Mouse (Mus musculus) kidney, embryonic 15.5 days (tissue): ENCODE results near the gene Ttll5. TPM values are rescaled to one million over a fixed set of nuclear protein-coding genes. Genes with fewer than 3 reads are reported as not detected.
A peak's percentile ranks its signal among the peaks of the same experiment; 100 is the strongest.

ENCODE experiments used
- ATAC-seq: fragments of 200-750 bp; cut with Nextera tagmentation; replicated peaks from 2 replicates; pipeline ENCODE4 v1.8.0; 2017; ENCODE audit warnings: moderate TSS enrichment; ENCODE audit not compliant: low FRiP score
- H3K27ac ChIP-seq: fragments of 300-500 bp; sonication (generic); 2 replicates; pipeline ENCODE4 v1.5.1; 2015; ENCODE audit warnings: mild to moderate bottlenecking, inconsistent platforms
- H3K27me3 ChIP-seq: fragments of 300-500 bp; sonication (generic); 2 replicates; pipeline ENCODE4 v1.6.1; 2015; ENCODE audit warnings: inconsistent platforms
- H3K36me3 ChIP-seq: fragments of 300-500 bp; sonication (generic); 2 replicates; pipeline ENCODE4 v1.6.1; 2015; ENCODE audit warnings: inconsistent platforms
- H3K4me1 ChIP-seq: fragments of 300-500 bp; sonication (generic); 2 replicates; pipeline ENCODE4 v1.6.1; 2015; ENCODE audit warnings: inconsistent platforms
- H3K4me2 ChIP-seq: fragments of 300-500 bp; sonication (generic); 2 replicates; pipeline ENCODE4 v1.6.1; 2015; ENCODE audit warnings: moderate library complexity, mild to moderate bottlenecking, inconsistent platforms
- H3K4me3 ChIP-seq: fragments of 300-500 bp; sonication (generic); replicated peaks from 2 replicates; pipeline ENCODE4 v1.5.1; 2015; ENCODE audit warnings: mild to moderate bottlenecking, inconsistent platforms
- H3K9ac ChIP-seq: fragments of 300-500 bp; sonication (generic); 2 replicates; pipeline ENCODE4 v1.6.1; 2015; ENCODE audit warnings: mild to moderate bottlenecking, inconsistent platforms
- H3K9me3 ChIP-seq: fragments of 300-500 bp; sonication (generic); replicated peaks from 2 replicates; pipeline ENCODE4 v1.6.1; 2016; ENCODE audit warnings: inconsistent platforms
- WGBS: fragments of 180-500 bp; shearing (Covaris S2); methylation state at CpG from one replicate; pipeline ENCODE4 v1.1.7; 2015; ENCODE audit warnings: mixed read lengths; 5-methylcytosine and 5-hydroxymethylcytosine counted together
- polyA plus RNA-seq: library from polyadenylated mRNA; unstranded; fragments of >200 nt; fragmentation: Nextera tagmentation; extraction: Ambion mirVana; gene quantifications from 2 replicates; pipeline ENCODE4 v1.2.1, GENCODE M21; 2015

Ttll5 gene
- polyA plus RNA-seq, 1 experiment from 2014 or later: 13.0 TPM

GRCm38 (mm10) chr12:86001120-86001655 is 176.7 kb downstream of the Ttll5 start:
- no peak overlapping the region for H3K4me3 ChIP-seq
- peak overlapping the region; percentile 35 for H3K4me2 ChIP-seq
- H3K27ac ChIP-seq: peak overlapping the region; percentile 95
- peaks cover 22% of the 10 kb centered on the region for H3K4me1 ChIP-seq
- H3K9ac ChIP-seq: no peak overlapping the region
- 15% methylated on average over 7 of the region's 7 CpGs for WGBS
- peak; percentile 67 for ATAC-seq
- no peaks in the 10 kb centered on the region for H3K27me3 ChIP-seq
- H3K9me3 ChIP-seq: no peaks in the 10 kb centered on the region
- H3K36me3 ChIP-seq: no peaks in the 10 kb centered on the region; the same call in 1 of the 2 replicates

GRCm38 (mm10) chr12:86004627-86005026 is 180.2 kb downstream of the Ttll5 start:
- Histone ChIP-seq H3K9ac (no peak overlapping the region), H3K36me3 (no peaks in the 10 kb centered on the region), H3K4me2 (no peak overlapping the region), H3K4me1 (peaks cover 26% of the 10 kb centered on the region), H3K27ac (no peak overlapping the region), H3K4me3 (no peak overlapping the region), H3K9me3 (no peaks in the 10 kb centered on the region), H3K27me3 (no peaks in the 10 kb centered on the region)
- 95% methylated on average over 3 of the region's 3 CpGs for WGBS
- ATAC-seq: no peak

- no peaks in the 10 kb centered on the region for H3K36me3 ChIP-seq
- ATAC-seq: no peak
- H3K9ac ChIP-seq: no peak overlapping the region
- no peaks in the 10 kb centered on the region for H3K27me3 ChIP-seq
- 64% methylated on average over 3 of the region's 3 CpGs for WGBS
- H3K9me3 ChIP-seq: no peaks in the 10 kb centered on the region
- H3K4me3 ChIP-seq: no peak overlapping the region
- H3K4me2 ChIP-seq: no peak overlapping the region
- 0 out of 2 replicates have a peak, but pooled peaks cover 5% of the 10 kb centered on the region for H3K4me1 ChIP-seq
- 0 out of 2 replicates have a peak overlapping the region, but pooled peaks have one; percentile 11 for H3K27ac ChIP-seq
These were observed 182.9 kb downstream of the Ttll5 start for GRCm38 (mm10) chr12:86007377-86007776.

GRCm38 (mm10) chr12:86010656-86011055 is 186.2 kb downstream of the Ttll5 start:
- H3K9ac ChIP-seq: no peak overlapping the region
- H3K27me3 ChIP-seq: no peaks in the 10 kb centered on the region
- H3K4me3 ChIP-seq: no peak overlapping the region
- H3K36me3 ChIP-seq: peaks cover 6% of the 10 kb centered on the region
- WGBS: 81% methylated on average over 5 of the region's 5 CpGs
- no peaks in the 10 kb centered on the region for H3K9me3 ChIP-seq
- no peak for ATAC-seq
- H3K4me2 ChIP-seq: no peak overlapping the region
- no peak overlapping the region for H3K27ac ChIP-seq
- H3K4me1 ChIP-seq: 0 out of 2 replicates have a peak, but pooled peaks cover 5% of the 10 kb centered on the region

GRCm38 (mm10) chr12:86012195-86012594 is 187.7 kb downstream of the Ttll5 start:
- Histone ChIP-seq H3K27ac (no peak overlapping the region), H3K4me3 (no peak overlapping the region), H3K4me1 (0 out of 2 replicates have a peak, but pooled peaks cover 5% of the 10 kb centered on the region), H3K9ac (no peak overlapping the region), H3K27me3 (no peaks in the 10 kb centered on the region), H3K4me2 (no peak overlapping the region), H3K9me3 (no peaks in the 10 kb centered on the region), H3K36me3 (peaks cover 6% of the 10 kb centered on the region)
- WGBS: 81% methylated on average over 2 of the region's 2 CpGs
- no peak for ATAC-seq

GRCm38 (mm10) chr12:86014174-86014573 is 189.7 kb downstream of the Ttll5 start:
- Histone ChIP-seq H3K9ac (no peak overlapping the region), H3K27me3 (no peaks in the 10 kb centered on the region), H3K27ac (no peak overlapping the region), H3K4me3 (no peak overlapping the region), H3K9me3 (no peaks in the 10 kb centered on the region), H3K4me1 (no peaks in the 10 kb centered on the region), H3K4me2 (no peak overlapping the region), H3K36me3 (peaks cover 6% of the 10 kb centered on the region)
- WGBS: 84% methylated on average over 2 of the region's 2 CpGs
- no peak for ATAC-seq

- Histone ChIP-seq H3K27ac (no peak overlapping the region), H3K36me3 (peaks cover 6% of the 10 kb centered on the region), H3K4me2 (no peak overlapping the region), H3K9ac (no peak overlapping the region), H3K9me3 (no peaks in the 10 kb centered on the region), H3K4me1 (no peaks in the 10 kb centered on the region), H3K27me3 (no peaks in the 10 kb centered on the region), H3K4me3 (no peak overlapping the region)
- no peak for ATAC-seq
- 84% methylated on average over 3 of the region's 3 CpGs for WGBS
These were observed 190.2 kb downstream of the Ttll5 start for GRCm38 (mm10) chr12:86014621-86015020.

GRCm38 (mm10) chr12:86015114-86015513 is 190.7 kb downstream of the Ttll5 start:
- Histone ChIP-seq H3K9me3 (no peaks in the 10 kb centered on the region), H3K4me3 (no peak overlapping the region), H3K27ac (no peak overlapping the region), H3K27me3 (no peaks in the 10 kb centered on the region), H3K9ac (no peak overlapping the region), H3K4me1 (no peaks in the 10 kb centered on the region), H3K4me2 (no peak overlapping the region), H3K36me3 (peaks cover 6% of the 10 kb centered on the region)
- ATAC-seq: no peak
- WGBS: 74% methylated on average over 2 of the region's 2 CpGs

GRCm38 (mm10) chr12:86017360-86017759 is 192.9 kb downstream of the Ttll5 start:
- no peak overlapping the region for H3K4me3 ChIP-seq
- no peak for ATAC-seq
- H3K4me1 ChIP-seq: peaks cover 3% of the 10 kb centered on the region
- no peaks in the 10 kb centered on the region for H3K9me3 ChIP-seq
- no peak overlapping the region for H3K27ac ChIP-seq
- no peaks in the 10 kb centered on the region for H3K27me3 ChIP-seq
- H3K36me3 ChIP-seq: peaks cover 6% of the 10 kb centered on the region
- no peak overlapping the region for H3K9ac ChIP-seq
- no peak overlapping the region for H3K4me2 ChIP-seq
- 83% methylated on average over 5 of the region's 5 CpGs for WGBS

- Histone ChIP-seq H3K36me3 (no peaks in the 10 kb centered on the region), H3K4me3 (no peak overlapping the region), H3K9me3 (no peaks in the 10 kb centered on the region), H3K27me3 (no peaks in the 10 kb centered on the region), H3K4me1 (peaks cover 19% of the 10 kb centered on the region), H3K9ac (no peak overlapping the region), H3K27ac (no peak overlapping the region), H3K4me2 (no peak overlapping the region)
- no peak for ATAC-seq
- 75% methylated on average over 6 of the region's 6 CpGs for WGBS
These were observed 197.1 kb downstream of the Ttll5 start for GRCm38 (mm10) chr12:86021583-86021982.

GRCm38 (mm10) chr12:86022282-86022984 is 198.0 kb downstream of the Ttll5 start:
- peak overlapping the region; percentile 77 for H3K27ac ChIP-seq
- H3K27me3 ChIP-seq: no peaks in the 10 kb centered on the region
- 35% methylated on average over 9 of the region's 9 CpGs for WGBS
- no peaks in the 10 kb centered on the region for H3K9me3 ChIP-seq
- H3K36me3 ChIP-seq: no peaks in the 10 kb centered on the region
- no peak overlapping the region for H3K4me3 ChIP-seq
- ATAC-seq: no peak
- H3K9ac ChIP-seq: no peak overlapping the region
- H3K4me2 ChIP-seq: no peak overlapping the region
- H3K4me1 ChIP-seq: peaks cover 19% of the 10 kb centered on the region

- no peaks in the 10 kb centered on the region for H3K27me3 ChIP-seq
- peak; percentile 59; the same call in 1 of the 2 replicates for ATAC-seq
- peaks cover 19% of the 10 kb centered on the region for H3K4me1 ChIP-seq
- no peaks in the 10 kb centered on the region for H3K36me3 ChIP-seq
- H3K4me2 ChIP-seq: no peak overlapping the region
- H3K9me3 ChIP-seq: no peaks in the 10 kb centered on the region
- WGBS: 64% methylated on average over 4 of the region's 4 CpGs
- peak overlapping the region; percentile 77 for H3K27ac ChIP-seq
- no peak overlapping the region for H3K4me3 ChIP-seq
- H3K9ac ChIP-seq: no peak overlapping the region
These were observed 198.8 kb downstream of the Ttll5 start for GRCm38 (mm10) chr12:86023081-86023871.
